Mouse (Mus musculus) ovary, adult 18-20 months (tissue): ENCODE measurements around the gene Zfp69.

Experiments used
- DNase-seq: peaks from one replicate; pipeline ENCODE4 v3.0.0; 2022; ENCODE audit warnings: low spot score, mixed read lengths

Zfp69 gene

DNA sequence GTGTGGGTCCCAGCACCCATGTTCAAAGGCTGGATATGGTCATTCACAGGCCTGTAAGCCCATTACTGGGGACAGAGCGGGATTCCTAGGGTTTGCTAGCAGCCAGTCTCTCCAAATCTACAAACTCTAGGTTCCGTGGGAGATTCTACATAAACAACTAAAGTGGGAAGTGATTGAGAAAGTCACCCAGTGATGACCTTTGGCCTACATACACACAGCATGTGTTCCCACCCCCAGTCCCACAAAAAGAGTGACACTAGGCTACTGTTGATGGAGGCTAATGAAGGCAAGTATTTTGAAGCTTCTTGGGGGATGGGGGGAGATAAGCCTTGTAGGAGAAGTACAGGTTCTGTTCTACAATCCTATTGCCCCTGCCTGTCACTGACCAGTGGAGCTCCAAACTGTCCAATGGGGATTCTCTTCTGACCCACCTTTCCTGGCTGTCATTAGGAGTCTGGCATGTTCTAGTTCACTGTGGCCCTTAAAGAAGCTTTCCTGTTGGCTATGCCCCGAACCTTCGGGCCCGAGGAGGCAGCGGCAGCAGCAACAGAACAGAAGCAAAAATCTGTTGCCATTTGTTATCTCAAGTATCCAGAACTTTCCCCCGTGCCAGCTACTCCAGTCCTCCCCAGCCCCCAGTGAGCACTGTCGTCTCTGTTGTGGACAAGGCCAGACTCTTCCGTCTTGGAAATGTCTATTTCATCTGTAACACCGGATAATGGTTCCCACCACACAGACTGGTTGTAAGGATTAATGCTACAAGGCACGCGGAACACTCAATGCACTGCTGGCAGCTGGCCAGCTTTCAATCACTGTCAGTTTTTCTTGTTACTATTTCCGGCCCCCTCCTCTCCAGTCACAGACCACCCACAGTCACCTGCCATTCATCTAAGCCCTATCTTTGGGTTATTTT, 66.0 kb downstream of the Zfp69 start:
- DNase-seq, result no peak

DNA sequence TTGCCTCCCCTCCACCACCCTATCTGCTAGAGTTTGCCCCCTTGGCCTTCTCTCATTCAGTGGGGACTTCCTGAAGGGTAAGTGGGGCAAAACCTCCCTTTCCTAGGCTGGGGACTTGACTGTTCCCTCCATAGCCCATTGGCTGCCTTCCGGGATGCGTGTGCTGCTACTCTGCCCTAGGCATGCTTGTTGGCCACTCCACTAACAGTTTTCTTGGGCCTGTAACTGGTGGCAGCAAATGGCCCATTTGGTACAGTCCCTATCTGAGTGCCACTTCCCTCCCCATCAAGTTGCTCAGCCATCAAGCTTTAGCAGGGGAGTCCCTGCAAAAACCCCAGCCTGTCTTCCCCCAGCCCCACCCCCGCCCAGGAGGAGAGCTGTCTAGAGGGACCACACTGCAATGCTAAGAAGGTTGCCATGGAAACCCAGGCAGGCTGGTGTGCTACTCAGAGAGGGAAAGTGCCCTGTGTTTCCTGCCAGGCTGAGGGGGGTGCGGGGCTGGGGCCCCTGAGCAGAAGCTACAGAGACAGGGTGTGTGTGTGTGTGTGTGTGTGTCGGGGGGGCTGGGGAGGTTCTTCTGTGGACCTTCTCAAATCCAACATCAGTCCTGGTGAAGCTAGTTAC, 69.4 kb downstream of the Zfp69 start:
- DNase-seq, result no peak

DNA sequence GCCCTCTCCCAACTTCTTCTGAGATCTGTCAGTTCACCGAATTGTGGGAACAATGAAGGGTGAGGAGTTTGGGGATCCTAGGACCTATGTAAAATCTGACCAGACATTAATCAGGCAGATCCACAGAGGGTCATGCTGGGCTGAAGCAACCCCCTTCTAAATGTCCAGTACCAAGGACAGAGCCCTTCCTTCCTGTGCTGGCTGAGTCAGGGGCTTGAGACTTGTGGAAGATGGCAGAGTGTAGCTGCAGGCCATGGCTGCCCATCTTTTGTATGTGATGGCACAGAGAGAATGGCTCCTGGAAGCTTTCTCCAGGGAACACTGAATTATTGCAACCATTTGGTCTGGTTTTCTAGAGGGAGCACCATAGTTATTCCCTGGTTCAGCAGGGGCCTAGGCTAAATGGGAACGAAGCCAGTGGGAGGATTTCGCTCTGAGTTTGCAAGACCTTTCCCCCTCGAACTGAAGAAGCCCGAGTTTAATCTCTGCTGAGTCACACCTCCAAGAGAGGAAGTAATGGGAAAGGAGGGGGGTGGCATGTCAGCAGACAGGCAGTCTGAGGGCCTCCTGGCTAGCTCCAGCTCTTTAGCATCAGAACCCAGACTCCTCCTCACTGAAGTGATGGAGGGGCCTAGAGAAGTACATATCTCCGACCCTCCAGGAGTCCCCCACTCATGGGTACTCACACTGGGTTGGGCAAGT, 70.6 kb downstream of the Zfp69 start:
- no peak for DNase-seq
